Mouse (Mus musculus): ENCODE measurements around the gene Evi5. TPM values are rescaled to one million over a fixed set of nuclear protein-coding genes. Genes with fewer than 3 reads are reported as not detected.
A peak's percentile ranks its signal among the peaks of the same experiment; 100 is the strongest.

Gene Evi5
- polyA plus RNA-seq, 1 experiment from 2014 or later = 48.3 TPM

DNA sequence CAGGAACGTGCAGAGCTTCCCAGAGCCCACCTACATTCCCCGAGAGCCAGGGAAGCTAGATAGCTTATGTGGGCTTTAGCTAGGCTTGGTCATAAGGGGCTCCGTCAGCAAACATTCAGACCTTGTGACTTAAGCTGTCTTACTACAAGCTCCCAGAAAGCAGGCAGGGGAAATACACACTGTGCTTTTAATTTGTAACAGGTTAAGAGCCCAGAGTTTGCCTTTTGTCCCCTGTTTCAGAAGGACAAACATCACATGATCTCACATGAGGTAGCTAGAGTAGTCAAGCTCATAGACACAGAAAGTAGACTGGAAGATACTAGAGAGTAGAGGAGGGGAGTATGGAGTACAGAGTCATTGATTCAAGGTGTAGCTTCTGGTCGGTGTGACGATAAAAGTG lies 5.8 kb upstream of the Evi5 start:
- Histone ChIP-seq H3K4me1 (replicated peaks; ENCODE audit: control insufficient read depth, insufficient read depth, low read length) (no peaks in the 10 kb centered on the region), H3K27ac (ENCODE audit: low read depth, low read length) (no peak overlapping the region), H3K9ac (ENCODE audit: low read depth, low read length) (no peak overlapping the region), H3K9me3 (ENCODE audit: control insufficient read depth, low read length) (no peaks in the 10 kb centered on the region), H3K4me2 (no peak overlapping the region), H3K4me3 (ENCODE audit: low read depth, low read length) (no peak overlapping the region), H3K36me3 (ENCODE audit: control insufficient read depth, insufficient read depth, low read length) (no peaks in the 10 kb centered on the region), H3K27me3 (replicated peaks; ENCODE audit: control insufficient read depth, insufficient read depth, low read length) (no peaks in the 10 kb centered on the region)
- 0 out of 2 replicates have a peak, but pooled peaks have one; percentile 23 for ATAC-seq (replicated peaks; ENCODE audit: low FRiP score)
- WGBS = 67% methylated on average over 5 of the region's 5 CpGs
- DNase-seq (ENCODE audit: low spot score) = no peak

DNA sequence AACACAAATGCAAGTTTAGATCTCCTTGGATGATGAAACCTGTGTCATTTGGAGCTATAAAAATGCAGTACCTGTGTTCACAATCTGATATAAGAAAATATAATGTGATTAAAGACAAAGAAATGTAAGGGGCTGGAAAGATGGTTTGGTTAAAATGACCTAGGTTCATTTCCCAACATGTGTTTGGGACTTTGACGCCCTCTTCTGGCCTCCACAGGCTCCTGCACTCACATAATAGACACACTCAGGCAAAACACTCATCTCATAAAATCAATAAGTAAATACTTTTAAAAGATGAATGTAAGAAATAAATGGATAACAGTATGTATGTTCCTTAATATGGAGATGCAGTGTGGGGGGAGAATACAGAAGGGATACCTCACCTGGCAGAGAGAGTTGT lies 2.1 kb upstream of the Evi5 start:
- WGBS = 82% methylated on average over 1 of the region's 1 CpGs
- Histone ChIP-seq H3K27ac (ENCODE audit: low read depth, low read length) (no peak overlapping the region), H3K36me3 (ENCODE audit: control insufficient read depth, insufficient read depth, low read length) (no peaks in the 10 kb centered on the region), H3K4me3 (ENCODE audit: low read depth, low read length) (no peak overlapping the region), H3K27me3 (replicated peaks; ENCODE audit: control insufficient read depth, insufficient read depth, low read length) (no peaks in the 10 kb centered on the region), H3K4me2 (no peak overlapping the region), H3K9me3 (ENCODE audit: control insufficient read depth, low read length) (no peaks in the 10 kb centered on the region), H3K9ac (ENCODE audit: low read depth, low read length) (no peak overlapping the region), H3K4me1 (replicated peaks; ENCODE audit: control insufficient read depth, insufficient read depth, low read length) (peaks cover 15% of the 10 kb centered on the region)
- DNase-seq (ENCODE audit: low spot score) (no peak), ATAC-seq (replicated peaks; ENCODE audit: low FRiP score) (no peak)

DNA sequence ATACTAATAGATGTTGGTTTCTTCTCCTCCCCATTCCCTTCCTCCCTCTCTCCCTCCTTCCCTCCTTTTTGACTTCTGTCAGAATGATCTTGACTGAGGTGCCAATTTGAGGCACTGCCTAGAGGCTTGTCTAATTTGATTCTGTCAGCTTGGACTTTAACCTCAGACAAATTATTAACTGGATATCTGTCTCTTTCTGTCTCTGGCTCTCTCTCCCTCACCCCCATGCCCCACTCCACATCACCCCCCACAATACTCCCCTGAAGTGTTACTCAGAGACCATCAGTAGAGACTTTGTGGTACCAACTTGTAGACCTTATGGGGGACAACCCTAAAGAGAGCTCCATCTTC lies 329 bp upstream of the Evi5 start:
- H3K4me2 ChIP-seq = peak overlapping the region; percentile 2
- peaks cover 15% of the 10 kb centered on the region for H3K4me1 ChIP-seq (replicated peaks; ENCODE audit: control insufficient read depth, insufficient read depth, low read length)
- H3K9ac ChIP-seq (ENCODE audit: low read depth, low read length) = no peak overlapping the region
- H3K4me3 ChIP-seq (ENCODE audit: low read depth, low read length) = no peak overlapping the region
- DNase-seq (ENCODE audit: low spot score) (no peak), ATAC-seq (replicated peaks; ENCODE audit: low FRiP score) (peak; percentile 30)
- H3K9me3 ChIP-seq (ENCODE audit: control insufficient read depth, low read length) = no peaks in the 10 kb centered on the region
- H3K36me3 ChIP-seq (ENCODE audit: control insufficient read depth, insufficient read depth, low read length) = no peaks in the 10 kb centered on the region
- H3K27me3 ChIP-seq (replicated peaks; ENCODE audit: control insufficient read depth, insufficient read depth, low read length) = peaks cover 5% of the 10 kb centered on the region; the same call in 1 of the 2 replicates
- peak overlapping the region; percentile 99 for H3K27ac ChIP-seq (ENCODE audit: low read depth, low read length)

DNA sequence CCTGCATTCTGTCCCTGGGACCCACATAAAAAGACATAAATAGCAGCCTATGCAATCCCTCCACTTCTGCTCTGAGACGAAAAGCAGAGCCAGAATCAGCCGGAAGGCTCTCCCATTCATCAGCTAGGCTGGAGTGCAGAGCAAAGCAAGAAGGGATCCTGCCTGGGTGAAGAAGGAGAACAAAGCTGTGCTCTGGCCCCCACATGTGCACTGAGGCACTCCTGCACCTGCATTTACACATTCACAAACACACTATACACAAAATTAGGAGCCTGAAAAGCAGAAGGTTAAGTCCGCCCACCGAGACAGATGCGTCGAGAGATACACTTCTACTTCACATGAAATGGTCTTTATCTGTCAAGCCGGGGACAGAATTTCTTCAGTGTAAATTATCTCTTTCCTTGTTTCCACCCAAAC lies 1.0 kb downstream of the Evi5 start:
- DNase-seq (ENCODE audit: low spot score) (peak; percentile 46), ATAC-seq (replicated peaks; ENCODE audit: low FRiP score) (peak; percentile 71)
- no peaks in the 10 kb centered on the region for H3K36me3 ChIP-seq (ENCODE audit: control insufficient read depth, insufficient read depth, low read length)
- 38% methylated on average over 7 of the region's 7 CpGs for WGBS
- peak overlapping the region; percentile 64 for H3K9ac ChIP-seq (ENCODE audit: low read depth, low read length)
- peak overlapping the region; percentile 99 for H3K27ac ChIP-seq (ENCODE audit: low read depth, low read length)
- peak overlapping the region; percentile 65 for H3K4me2 ChIP-seq
- peak overlapping the region; percentile 51 for H3K4me3 ChIP-seq (ENCODE audit: low read depth, low read length)
- no peaks in the 10 kb centered on the region for H3K9me3 ChIP-seq (ENCODE audit: control insufficient read depth, low read length)
- H3K4me1 ChIP-seq (replicated peaks; ENCODE audit: control insufficient read depth, insufficient read depth, low read length) = peaks cover 19% of the 10 kb centered on the region
- peaks cover 5% of the 10 kb centered on the region; the same call in 1 of the 2 replicates for H3K27me3 ChIP-seq (replicated peaks; ENCODE audit: control insufficient read depth, insufficient read depth, low read length)

DNA sequence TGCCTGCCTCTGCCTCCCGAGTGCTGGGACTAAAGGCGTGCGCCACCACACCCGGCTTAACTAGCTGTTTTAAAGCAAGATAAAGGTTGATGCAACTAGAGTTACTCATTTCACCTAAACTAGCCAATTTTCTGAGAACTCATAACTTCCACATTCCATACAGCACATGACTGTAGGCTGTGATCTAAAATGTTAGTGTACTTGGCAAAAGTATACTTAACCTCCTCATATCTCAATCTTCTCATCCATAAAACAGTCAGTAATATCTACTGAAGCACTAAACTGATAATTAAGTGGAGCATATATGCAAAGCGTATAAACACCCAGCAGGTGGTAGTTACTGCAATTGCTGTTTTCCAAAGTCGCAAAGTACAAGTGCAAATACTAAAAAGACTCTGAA lies 1.6 kb downstream of the Evi5 start:
- no peak for DNase-seq (ENCODE audit: low spot score)
- WGBS = 75% methylated on average over 6 of the region's 6 CpGs
- no peak for ATAC-seq (replicated peaks; ENCODE audit: low FRiP score)
- Histone ChIP-seq H3K4me2 (peak overlapping the region; percentile 65), H3K9ac (ENCODE audit: low read depth, low read length) (peak overlapping the region; percentile 64), H3K36me3 (ENCODE audit: control insufficient read depth, insufficient read depth, low read length) (no peaks in the 10 kb centered on the region), H3K4me1 (replicated peaks; ENCODE audit: control insufficient read depth, insufficient read depth, low read length) (peaks cover 19% of the 10 kb centered on the region), H3K4me3 (ENCODE audit: low read depth, low read length) (peak overlapping the region; percentile 51), H3K27me3 (replicated peaks; ENCODE audit: control insufficient read depth, insufficient read depth, low read length) (peaks cover 5% of the 10 kb centered on the region; the same call in 1 of the 2 replicates), H3K27ac (ENCODE audit: low read depth, low read length) (peak overlapping the region; percentile 99), H3K9me3 (ENCODE audit: control insufficient read depth, low read length) (no peaks in the 10 kb centered on the region)

DNA sequence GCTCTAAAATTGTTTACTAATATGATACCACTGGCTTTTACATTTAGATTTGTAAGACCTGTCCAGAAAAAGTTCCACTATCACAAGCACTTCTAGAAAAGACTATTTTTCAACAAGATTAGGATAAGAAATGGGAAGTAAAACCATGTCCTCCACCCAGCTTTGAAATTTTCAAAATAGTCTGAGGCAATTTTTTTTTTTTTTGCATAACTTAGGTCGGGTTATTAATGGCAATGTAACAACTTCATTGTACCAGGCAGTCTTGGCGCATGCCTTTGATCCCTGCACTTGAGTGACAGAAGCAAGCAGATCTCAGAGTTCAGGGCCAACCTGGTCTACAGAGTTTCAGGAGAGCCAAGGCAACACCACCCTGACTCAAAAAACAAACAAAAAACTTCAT lies 5.2 kb downstream of the Evi5 start:
- Histone ChIP-seq H3K27me3 (replicated peaks; ENCODE audit: control insufficient read depth, insufficient read depth, low read length) (peaks cover 5% of the 10 kb centered on the region; the same call in 1 of the 2 replicates), H3K4me3 (ENCODE audit: low read depth, low read length) (no peak overlapping the region), H3K9me3 (ENCODE audit: control insufficient read depth, low read length) (no peaks in the 10 kb centered on the region), H3K4me2 (peak overlapping the region; percentile 72; the same call in 1 of the 2 replicates), H3K36me3 (ENCODE audit: control insufficient read depth, insufficient read depth, low read length) (no peaks in the 10 kb centered on the region), H3K27ac (ENCODE audit: low read depth, low read length) (no peak overlapping the region), H3K4me1 (replicated peaks; ENCODE audit: control insufficient read depth, insufficient read depth, low read length) (peaks cover 41% of the 10 kb centered on the region), H3K9ac (ENCODE audit: low read depth, low read length) (no peak overlapping the region)
- DNase-seq (ENCODE audit: low spot score) (no peak), ATAC-seq (replicated peaks; ENCODE audit: low FRiP score) (no peak)
- 56% methylated on average over 2 of the region's 2 CpGs for WGBS

DNA sequence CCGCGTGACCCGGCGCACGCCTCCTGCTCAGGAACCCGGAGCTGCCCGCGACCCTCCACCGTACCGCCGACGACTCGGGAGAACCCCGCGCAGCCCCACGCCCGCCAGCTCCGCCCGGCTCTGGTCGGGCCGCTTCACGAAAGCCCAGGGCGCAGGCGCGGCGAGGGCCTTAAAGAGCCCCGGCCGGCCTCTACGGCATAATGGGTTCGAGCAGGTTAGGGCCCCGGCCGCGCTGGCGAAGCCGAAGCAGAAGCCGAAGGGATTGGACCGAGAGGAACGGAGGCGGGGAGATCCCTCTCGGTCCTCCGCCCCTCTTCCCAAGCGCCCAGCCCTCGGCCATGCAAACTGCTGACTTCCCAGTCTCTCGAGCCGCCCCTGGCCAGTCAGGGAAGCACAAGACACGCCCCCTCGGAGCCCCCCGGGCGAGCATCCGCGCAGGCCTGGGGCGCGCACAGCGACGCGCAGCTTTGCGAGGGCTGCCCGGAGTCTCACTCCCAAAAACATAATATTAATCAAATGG lies 5.9 kb downstream of the Evi5 start:
- ATAC-seq (replicated peaks; ENCODE audit: low FRiP score) (peak; percentile 94), DNase-seq (ENCODE audit: low spot score) (peak; percentile 87)
- no peaks in the 10 kb centered on the region for H3K36me3 ChIP-seq (ENCODE audit: control insufficient read depth, insufficient read depth, low read length)
- peak overlapping the region; percentile 92 for H3K4me3 ChIP-seq (ENCODE audit: low read depth, low read length)
- H3K4me1 ChIP-seq (replicated peaks; ENCODE audit: control insufficient read depth, insufficient read depth, low read length) = peaks cover 35% of the 10 kb centered on the region
- under 1% methylated on average over 54 of the region's 58 CpGs for WGBS
- H3K4me2 ChIP-seq = peak overlapping the region; percentile 72
- no peaks in the 10 kb centered on the region for H3K9me3 ChIP-seq (ENCODE audit: control insufficient read depth, low read length)
- peak overlapping the region; percentile 94 for H3K9ac ChIP-seq (ENCODE audit: low read depth, low read length)
- peaks cover 5% of the 10 kb centered on the region; the same call in 1 of the 2 replicates for H3K27me3 ChIP-seq (replicated peaks; ENCODE audit: control insufficient read depth, insufficient read depth, low read length)
- peak overlapping the region; percentile 97 for H3K27ac ChIP-seq (ENCODE audit: low read depth, low read length)

DNA sequence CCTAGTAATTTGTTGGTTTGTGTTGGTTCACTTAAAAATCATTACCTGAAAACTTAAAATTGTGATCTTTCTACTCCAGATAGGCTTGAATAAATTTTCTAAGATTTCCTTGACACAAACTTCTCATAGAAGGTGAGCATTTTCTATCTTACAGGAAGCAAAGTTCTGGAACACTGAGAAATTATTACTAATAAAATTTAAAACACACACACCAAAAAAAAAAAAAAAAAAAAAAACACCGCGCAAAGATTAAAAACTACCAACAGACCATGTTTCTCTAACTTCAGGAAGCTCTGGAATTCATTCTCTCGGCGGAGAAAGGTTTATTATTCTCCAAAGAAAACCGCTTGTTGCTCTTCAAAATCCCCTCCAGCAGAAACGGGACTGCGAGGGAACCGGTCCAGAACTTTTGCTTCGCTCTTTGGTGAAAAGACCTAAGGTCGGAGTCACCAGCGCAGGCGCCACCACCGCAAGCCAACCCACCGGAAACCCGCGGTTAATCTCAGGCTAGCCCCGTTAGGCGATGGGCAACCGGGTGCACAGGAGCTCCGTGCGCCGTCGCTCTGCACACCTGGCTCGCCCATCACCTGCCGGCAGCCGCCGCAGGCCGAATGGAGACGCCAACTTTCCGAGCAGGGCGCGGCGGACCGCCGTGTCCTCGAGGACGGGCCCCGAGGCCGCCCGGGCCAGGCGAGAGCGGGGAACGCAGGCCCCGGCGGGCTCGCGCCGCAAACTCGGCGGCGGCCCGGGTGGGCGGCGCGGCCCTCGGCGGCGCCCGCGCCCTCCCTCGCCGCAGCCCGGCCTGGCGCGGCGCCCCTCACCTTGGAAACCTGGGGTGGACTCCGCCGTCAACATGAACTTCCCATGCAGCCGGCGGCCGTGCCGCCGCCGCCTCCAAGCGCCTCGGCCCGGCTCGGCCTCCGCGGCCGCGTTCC lies 6.7 kb downstream of the Evi5 start:
- H3K27me3 ChIP-seq (replicated peaks; ENCODE audit: control insufficient read depth, insufficient read depth, low read length) = peaks cover 5% of the 10 kb centered on the region; the same call in 1 of the 2 replicates
- DNase-seq (ENCODE audit: low spot score) = peak; percentile 80
- peak overlapping the region; percentile 92 for H3K4me3 ChIP-seq (ENCODE audit: low read depth, low read length)
- peak overlapping the region; percentile 94 for H3K9ac ChIP-seq (ENCODE audit: low read depth, low read length)
- H3K27ac ChIP-seq (ENCODE audit: low read depth, low read length) = peak overlapping the region; percentile 97
- peaks cover 31% of the 10 kb centered on the region for H3K4me1 ChIP-seq (replicated peaks; ENCODE audit: control insufficient read depth, insufficient read depth, low read length)
- no peaks in the 10 kb centered on the region for H3K36me3 ChIP-seq (ENCODE audit: control insufficient read depth, insufficient read depth, low read length)
- peak overlapping the region; percentile 72 for H3K4me2 ChIP-seq
- under 1% methylated on average over 61 of the region's 82 CpGs for WGBS
- no peaks in the 10 kb centered on the region for H3K9me3 ChIP-seq (ENCODE audit: control insufficient read depth, low read length)
- peak; percentile 42 for ATAC-seq (replicated peaks; ENCODE audit: low FRiP score)
